Mouse (Mus musculus): ENCODE measurements at regions not wholly inside any gene's neighbourhood (a gene's known extent, or its start where the extent isn't known, plus 50 kb on each side); places are given as distances from the start of the nearest gene placed in this dataset.
A peak's percentile ranks its signal among the peaks of the same experiment; 100 is the strongest.

DNA sequence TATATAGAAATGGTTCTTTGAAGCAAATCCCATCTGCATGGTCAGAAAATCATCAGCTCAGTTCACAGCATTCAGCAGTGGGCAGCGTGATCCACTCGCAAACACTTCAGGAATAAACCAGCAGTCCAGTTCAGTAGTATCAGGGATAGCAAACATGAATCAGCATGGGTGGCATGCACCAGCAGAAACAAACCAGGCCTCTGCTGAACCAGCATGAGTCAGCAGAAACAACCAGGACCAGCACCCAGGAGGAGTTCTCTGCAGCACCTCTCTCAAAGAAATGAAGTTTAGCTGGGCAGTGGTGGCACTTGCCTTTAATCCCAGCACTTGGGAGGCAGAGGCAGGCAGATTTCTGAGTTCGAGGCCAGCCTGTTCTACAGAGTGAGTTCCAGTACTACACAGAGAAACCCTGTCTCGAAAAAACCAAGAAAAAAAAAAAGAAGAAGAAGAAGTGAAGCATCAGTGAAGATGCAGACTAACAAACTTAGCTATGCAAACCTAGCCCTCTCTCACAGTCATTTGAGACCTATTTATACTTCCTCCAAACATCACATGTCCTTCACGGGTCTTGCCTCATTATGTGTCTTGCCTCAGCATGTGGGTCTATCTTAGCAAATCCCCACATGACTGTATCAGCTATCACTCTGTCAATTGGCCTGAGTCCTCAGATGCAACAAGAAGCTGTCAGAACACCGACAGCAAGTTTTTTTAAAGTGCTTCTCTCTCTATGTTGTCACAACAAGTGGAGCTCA, 80.2 kb downstream of the Fthl17a start:
- H3K36me3 ChIP-seq = no peaks in the 10 kb centered on the region
- no peaks in the 10 kb centered on the region for H3K9me3 ChIP-seq (replicated peaks)
- ATAC-seq (ENCODE audit: insufficient number of reproducible peaks, low FRiP score, low TSS enrichment, low read depth) = no peak
- no peak overlapping the region for H3K4me2 ChIP-seq (replicated peaks)
- no peaks in the 10 kb centered on the region; the same call in 1 of the 2 replicates for H3K27me3 ChIP-seq
- 69% methylated on average over 6 of the region's 6 CpGs for WGBS
- H3K27ac ChIP-seq (replicated peaks) = no peak overlapping the region
- no peak overlapping the region for H3K9ac ChIP-seq
- no peaks in the 10 kb centered on the region for H3K4me1 ChIP-seq
- H3K4me3 ChIP-seq (replicated peaks) = no peak overlapping the region

DNA sequence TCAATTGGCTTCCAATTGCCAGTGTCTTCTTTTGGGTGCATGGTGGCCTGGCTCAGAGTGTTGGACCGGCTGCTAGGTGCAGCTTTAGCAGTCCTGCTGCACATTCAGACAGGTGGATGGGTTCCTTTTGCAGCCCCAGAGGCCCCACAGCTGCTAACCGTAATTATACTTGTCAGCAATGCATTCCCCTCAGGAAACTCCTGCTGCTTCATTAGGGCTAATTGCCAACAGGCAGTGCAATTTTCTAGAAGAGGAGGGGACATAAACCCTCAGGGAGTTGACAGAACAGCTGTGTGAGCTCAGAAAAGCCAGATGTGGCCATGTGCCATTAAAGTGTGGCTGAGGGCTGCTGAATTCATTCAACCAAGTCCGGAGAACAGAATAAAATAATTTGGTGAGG, 94.0 kb downstream of the Fthl17a start:
- no peaks in the 10 kb centered on the region for H3K9me3 ChIP-seq (replicated peaks)
- H3K4me1 ChIP-seq = no peaks in the 10 kb centered on the region
- no peak overlapping the region for H3K4me3 ChIP-seq (replicated peaks)
- H3K36me3 ChIP-seq = no peaks in the 10 kb centered on the region
- no peak overlapping the region for H3K9ac ChIP-seq
- H3K4me2 ChIP-seq (replicated peaks) = no peak overlapping the region
- 28% methylated on average over 3 of the region's 3 CpGs for WGBS
- H3K27ac ChIP-seq (replicated peaks) = no peak overlapping the region
- peak; percentile 72; the same call in 1 of the 2 replicates for ATAC-seq (ENCODE audit: insufficient number of reproducible peaks, low FRiP score, low TSS enrichment, low read depth)
- no peaks in the 10 kb centered on the region for H3K27me3 ChIP-seq

DNA sequence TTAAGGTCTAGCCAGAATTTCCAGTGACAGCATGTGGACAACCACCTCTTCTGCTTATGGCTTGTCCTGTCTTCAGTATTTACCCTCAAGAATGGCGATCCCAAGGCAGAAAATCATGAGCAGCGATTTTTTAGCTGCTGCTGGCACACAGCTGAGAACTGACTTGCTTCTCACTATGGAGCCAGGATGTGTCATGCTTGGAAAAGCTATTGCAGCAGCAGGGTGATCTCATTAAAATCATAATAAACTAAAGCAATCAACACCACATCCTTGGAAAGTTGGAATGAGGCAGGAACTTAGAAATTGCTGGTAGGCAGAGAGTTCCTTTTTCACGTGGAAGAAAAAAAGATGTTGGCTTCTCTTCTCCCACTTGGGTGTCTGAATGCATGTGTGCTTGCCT, 125.8 kb downstream of the Fthl17a start:
- H3K4me3 ChIP-seq (replicated peaks) = no peak overlapping the region
- no peaks in the 10 kb centered on the region for H3K36me3 ChIP-seq
- no peak overlapping the region for H3K4me2 ChIP-seq (replicated peaks)
- no peak for ATAC-seq (ENCODE audit: insufficient number of reproducible peaks, low FRiP score, low TSS enrichment, low read depth)
- no peaks in the 10 kb centered on the region for H3K9me3 ChIP-seq (replicated peaks)
- no peak overlapping the region for H3K9ac ChIP-seq
- WGBS = 53% methylated on average over 3 of the region's 3 CpGs
- H3K27ac ChIP-seq (replicated peaks) = no peak overlapping the region
- H3K4me1 ChIP-seq = no peaks in the 10 kb centered on the region
- no peaks in the 10 kb centered on the region for H3K27me3 ChIP-seq

DNA sequence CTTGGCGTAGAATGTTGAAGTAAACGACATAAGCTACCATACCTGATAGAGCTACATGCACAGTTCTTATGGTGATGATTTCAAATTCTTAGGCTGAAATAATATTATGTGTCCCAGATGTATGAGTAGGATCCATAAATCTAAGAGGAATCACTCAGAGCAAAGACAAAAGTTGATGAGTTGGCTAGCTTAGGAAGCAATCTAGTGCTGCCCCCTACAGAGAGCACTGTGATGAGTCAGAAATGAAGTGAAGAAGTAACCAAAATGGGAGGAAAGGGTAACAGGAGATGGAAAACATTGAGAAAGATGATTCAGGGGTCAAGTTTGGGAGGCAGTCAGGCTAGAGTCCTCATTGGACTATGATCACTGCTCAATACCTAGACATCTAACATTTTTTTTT, 135.0 kb downstream of the Fthl17a start:
- no peak overlapping the region for H3K4me2 ChIP-seq (replicated peaks)
- WGBS = 86% methylated on average over 2 of the region's 2 CpGs
- H3K4me1 ChIP-seq = no peaks in the 10 kb centered on the region
- H3K4me3 ChIP-seq (replicated peaks) = no peak overlapping the region
- H3K27me3 ChIP-seq = no peaks in the 10 kb centered on the region
- H3K36me3 ChIP-seq = no peaks in the 10 kb centered on the region
- no peak for ATAC-seq (ENCODE audit: insufficient number of reproducible peaks, low FRiP score, low TSS enrichment, low read depth)
- H3K9me3 ChIP-seq (replicated peaks) = no peaks in the 10 kb centered on the region
- H3K27ac ChIP-seq (replicated peaks) = no peak overlapping the region
- H3K9ac ChIP-seq = no peak overlapping the region

Data from embryonic facial prominence, embryonic 15.5 days (tissue).